Mouse (Mus musculus): ENCODE measurements at regions not wholly inside any gene's neighbourhood (a gene's known extent, or its start where the extent isn't known, plus 50 kb on each side); places are given as distances from the start of the nearest gene placed in this dataset.

DNA sequence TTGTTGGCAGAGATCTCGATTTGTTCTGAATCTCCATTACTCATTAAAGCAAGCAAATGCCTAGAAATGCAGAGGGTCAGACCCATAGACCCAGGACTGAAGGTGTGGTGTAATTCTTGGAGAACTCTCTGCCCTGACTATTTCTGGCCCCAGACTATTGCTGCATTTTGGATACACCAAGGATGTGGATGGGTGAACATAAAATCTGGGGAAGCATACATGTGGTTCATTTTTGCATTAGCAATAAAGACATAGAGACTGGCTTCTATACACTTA lies 303.0 kb downstream of the Meis1 start:
- CTCF ChIA-PET: no interaction called here

DNA sequence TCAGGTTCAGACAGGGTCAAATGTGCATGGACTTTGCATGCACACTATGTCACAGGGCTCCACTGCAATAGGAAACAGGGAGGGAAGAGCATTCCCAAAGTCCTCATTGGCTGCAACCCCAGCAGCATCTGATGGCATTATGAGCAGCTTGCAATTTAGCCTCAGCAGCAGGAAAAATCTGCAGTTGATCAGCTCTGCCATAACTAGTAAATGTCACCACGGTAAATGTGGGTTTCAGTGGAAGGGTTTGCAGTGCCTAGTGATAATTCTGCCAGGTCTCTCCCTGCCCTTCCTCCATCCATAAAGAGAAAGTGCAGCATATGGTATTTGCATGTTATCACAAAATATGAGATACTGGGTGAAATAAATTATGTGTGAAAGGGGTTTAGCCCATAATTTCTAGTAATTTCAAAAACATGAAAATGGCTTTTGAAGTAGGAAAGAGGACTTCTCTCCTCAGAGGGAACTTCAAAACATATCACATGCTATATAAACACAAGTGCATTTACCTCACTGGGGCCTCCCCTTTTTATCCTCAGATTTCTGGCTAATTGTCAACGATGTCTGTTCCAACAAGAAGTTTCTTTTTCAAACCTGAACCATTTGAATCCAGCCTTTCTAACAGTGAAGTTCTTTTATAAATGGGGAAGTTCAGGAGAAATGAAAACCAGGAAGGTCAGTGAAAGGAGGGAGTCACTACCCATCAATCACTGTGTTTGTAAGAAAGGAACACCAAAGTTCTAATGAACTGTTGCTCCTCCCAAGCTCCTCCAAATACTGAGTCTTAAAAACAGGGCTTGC lies 303.5 kb downstream of the Meis1 start:
- CTCF ChIA-PET: no interaction called here

DNA sequence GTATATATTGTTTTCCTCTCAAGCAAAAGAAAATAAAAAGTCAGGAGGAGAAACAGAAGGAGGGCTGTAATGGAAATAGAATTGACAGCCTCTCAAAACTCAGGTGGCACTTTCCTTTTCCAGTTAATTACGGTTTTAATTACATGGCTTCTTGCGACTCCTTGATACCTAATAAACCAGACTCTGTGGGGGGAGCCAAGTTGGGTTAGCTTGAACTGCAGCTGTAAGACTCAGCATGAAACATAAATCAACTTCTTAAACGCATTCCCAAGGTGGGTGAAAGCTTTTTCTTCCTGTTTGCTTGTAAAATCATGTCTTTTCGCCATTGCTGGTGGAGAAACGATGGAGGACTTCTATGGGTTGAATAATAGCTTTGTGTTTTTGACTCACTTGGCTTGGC lies 304.4 kb downstream of the Meis1 start:
- CTCF ChIA-PET: no interaction called here

DNA sequence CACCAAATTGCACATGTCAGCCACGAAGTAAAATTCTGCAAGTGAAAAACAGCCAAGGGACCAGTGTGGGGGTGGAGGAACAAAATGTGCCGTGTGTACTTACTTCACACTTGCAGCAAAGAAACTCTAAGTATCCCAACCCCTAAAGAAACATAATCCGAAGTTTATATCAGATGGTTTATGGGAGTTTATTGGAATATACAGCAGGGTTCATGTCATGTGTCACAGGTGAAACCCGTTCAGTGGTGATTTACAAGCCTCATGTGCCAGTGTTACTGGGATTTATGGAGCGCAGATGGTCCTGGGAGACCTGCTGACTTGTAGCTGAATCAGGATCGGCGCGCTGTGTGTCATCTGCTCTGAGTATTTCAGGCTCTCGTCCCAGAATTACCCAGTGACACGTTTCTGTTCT lies 306.1 kb downstream of the Meis1 start:
- CTCF ChIA-PET: interaction anchor here (0.6 kb wide), 1 partner anchor 80 kb away, joined by 5 read pairs; no protein-coding TSS in a partner anchor

DNA sequence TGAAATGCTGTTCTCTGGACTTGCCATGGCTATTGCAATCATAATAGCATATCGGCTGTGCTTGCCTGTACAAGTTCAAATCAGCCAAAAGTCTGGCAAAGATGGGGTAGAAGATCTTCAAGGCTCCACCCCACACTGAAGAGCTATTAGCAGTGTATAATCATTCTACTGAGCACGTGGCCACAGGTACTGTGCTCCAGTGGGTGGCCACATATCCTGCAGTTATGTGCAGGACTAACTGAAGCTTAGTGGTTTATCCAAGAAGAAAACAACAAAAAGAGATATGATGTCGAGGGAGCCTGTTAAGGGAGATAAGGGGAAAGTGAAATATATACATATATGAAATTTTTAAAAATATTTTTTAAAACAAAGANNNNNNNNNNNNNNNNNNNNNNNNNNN lies 309.2 kb downstream of the Meis1 start:
- CTCF ChIA-PET: no interaction called here

DNA sequence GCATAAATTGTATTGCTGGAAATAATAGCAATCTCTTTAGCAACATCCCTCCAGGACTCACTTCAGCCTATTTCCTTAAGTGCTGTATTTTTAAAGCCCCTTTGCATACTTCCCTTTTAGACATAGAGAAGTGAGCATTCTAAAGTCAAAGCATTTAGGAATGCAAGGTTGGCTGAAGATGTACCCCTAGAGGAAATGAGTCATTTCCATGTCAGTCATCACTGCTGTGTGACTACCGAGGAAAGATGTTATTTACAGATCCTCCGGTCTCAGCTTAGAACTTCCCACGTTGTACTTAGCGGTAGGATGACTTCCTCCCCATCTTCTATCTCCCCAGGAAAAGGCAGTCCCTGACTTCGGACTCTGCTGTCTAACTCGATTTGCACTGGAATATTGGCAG lies 337.2 kb downstream of the Meis1 start:
- CTCF ChIA-PET: no interaction called here

DNA sequence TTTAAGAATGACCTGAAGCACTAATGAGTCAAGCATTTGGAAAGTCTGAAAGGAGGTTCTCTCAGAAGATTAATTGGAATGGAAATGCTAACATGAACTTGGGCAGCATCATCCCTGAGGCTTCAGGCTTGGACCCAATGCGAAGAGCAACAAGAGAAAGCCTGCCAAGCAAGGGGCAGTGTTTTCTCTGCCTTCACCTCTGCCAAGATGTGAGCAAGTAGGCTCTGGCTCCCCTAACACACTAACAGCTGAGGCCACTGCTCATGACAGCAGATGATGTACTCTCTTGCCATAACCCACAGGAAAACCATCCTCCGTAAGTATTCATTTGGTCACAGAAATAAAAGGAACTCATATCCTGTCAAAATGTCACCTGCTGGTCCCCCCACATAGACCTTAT lies 341.9 kb downstream of the Meis1 start:
- CTCF ChIA-PET: no interaction called here

DNA sequence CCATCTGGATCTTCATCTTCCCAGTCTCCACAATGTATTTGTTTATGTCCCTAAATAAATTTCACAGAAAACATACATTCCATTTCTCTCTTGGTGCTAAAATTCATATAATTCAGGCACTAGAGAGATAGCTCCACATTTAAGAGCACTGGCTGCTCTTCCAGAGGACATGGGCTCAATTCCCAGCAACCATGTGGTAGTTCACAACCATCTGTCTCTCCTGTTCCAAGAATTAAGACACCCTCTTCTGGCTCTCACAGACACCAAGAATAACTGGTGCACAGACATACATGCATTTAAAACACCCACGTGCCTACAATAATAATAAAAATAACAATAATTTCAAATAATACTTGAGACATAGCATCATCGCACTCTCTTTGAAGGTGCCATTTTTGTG lies 347.8 kb downstream of the Meis1 start:
- CTCF ChIA-PET: no interaction called here

DNA sequence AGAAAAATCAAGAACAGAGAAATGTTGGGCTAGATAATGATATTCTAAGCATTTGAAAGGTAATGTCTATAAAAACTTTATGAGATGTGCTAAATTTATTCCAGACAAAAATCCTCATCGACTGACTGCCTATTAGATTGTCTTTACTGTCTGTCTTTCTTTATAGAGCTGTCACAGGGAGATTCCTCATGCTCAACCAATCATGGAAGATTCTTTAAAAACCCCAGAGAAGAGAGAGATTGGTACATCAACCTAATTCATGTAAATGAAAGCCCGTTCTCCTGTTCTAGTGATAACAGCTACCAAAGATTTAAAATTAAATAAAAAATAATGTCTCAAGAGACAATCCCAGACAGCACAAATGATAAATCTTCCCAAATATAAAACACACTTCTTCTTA lies 349.5 kb downstream of the Meis1 start:
- CTCF ChIA-PET: no interaction called here

DNA sequence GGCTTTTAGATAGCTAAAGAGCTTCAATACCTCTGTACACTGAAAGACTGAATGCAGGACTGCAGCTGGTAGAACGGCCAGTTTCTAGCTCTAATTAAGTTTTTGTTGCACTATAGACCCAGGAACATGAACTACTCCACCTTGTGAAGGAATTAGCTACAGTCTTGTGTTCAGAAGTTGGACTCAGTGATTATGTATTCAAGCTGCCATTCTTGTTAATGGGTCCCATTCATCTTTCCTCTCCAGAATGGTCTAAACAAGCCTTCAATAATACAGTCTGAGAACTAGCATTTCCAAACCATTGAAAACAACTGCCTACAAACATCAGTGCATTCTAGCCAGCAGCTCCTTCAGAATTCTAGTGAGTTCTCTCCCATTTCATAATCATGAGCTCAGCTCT lies 362.4 kb downstream of the Meis1 start:
- CTCF ChIA-PET: no interaction called here

DNA sequence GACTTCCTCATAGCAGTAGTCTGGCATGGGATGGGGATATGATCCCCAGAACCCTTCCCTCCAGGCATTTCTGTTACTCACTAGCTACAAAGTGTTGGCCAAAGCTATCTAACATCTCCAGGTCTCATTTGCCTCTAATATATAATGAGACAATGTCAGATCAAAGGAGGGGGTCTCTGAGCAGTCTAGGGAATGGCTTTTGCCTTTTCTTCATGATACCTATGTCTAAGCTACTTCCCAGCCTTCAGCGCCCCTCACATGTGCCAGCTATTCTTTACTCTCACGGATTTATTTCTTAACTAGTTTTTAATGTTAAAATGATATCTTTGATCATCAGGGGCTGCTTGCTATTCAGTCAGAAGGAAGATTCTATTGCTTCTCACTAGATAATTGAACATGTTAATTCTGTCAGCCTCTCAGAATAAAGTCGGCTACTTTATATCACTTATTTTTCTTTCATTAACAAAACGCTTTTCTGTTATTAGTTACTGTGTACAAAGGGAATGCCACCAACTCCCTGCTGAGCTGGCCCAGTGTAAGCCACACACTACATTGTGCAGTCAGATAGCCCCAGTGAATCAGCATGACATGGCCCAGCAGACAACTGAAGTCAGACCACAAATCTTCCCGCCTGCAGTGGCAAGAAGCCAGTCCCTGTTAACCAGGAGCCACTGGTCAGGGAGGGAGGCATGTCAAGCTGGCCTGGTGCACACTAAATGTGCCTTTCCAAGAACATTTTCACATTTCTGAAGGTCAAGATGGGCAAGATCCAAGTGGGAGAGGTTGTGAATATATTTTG lies 386.6 kb downstream of the Meis1 start:
- CTCF ChIA-PET: interaction anchor here (0.6 kb wide), 1 partner anchor 81 kb away, joined by 5 read pairs; no protein-coding TSS in a partner anchor

DNA sequence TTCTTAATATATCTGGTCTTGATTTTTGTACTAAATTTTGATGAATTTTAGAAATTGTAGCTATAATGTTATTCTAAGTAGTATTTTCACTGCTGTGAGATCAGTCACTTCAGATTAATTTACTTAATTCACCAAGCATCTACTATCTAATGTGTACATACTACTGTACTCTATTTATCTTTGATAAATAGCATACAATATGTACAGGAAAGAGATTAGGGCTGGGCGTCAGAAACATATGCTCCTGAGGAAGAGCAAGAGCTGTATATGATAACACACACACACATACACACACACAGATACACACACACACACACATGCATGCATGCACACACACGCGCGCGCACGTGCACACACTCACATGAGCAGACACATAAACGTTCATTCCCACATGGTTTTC lies 387.2 kb downstream of the Meis1 start:
- CTCF ChIA-PET: no interaction called here

DNA sequence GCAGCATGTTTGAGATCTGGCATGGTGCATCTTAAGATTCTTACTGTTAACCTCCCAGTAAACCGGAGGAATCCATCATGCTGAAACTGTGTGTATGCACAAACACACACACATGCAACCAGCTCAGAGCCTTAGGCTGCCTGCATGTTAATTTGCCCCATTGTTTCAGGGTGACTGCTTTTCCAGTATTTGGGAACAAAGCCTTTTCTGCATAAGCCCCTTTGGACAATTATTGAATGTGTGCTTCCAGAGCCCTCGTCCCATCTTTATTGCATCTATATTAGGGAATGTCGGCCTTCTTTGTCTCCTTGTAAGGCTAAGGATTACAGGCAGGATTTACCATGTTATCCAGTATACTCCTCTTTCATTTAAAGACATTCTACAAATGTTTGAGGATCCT lies 397.0 kb downstream of the Meis1 start:
- CTCF ChIA-PET: no interaction called here

DNA sequence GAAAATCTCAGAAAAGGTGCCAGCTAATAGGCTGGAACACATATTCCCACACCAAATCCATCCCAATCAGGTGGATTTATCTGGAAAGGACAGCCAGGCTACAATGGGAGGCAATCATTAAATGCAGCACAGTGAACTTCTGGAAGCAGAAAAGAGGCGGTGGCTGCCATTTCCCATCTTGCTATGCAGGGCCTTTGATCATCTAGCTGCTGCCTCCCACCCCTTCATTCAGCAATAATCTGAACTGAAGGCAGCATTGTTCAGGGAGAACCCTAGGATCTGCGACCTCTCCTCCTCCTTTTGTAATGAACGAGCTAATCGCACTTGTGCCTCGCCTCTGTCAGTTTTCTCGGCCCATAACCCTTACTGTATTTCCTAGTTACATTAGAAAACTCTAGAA lies 413.9 kb downstream of the Meis1 start:
- CTCF ChIA-PET: no interaction called here

DNA sequence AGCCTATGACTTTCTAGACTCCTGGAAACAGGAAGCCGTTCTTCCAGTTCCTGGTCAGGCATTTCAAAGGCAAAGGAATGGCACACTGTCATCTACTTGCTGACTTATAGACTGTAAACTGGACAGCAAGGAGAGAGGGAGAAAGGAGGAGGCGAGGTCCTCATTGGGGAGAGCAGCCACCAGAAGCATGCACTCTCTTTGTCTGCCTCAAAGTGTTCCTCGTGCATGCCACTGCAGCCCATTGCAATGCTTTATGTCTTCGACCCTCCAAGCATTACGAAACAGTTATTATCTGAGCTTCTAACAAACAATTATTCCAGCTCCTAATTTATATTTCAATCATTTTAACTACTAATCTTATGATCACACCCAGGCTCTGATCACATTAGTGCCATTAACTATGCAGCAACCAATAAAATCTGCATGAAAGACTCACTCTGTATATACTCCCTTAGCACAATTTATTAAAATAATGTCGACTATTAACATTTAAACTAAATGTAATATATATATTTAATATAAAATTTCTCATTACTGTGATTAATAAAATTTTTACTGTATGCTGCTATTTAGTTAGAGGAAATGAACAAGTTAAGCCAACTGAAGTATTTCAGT lies 417.1 kb downstream of the Meis1 start:
- CTCF ChIA-PET: no interaction called here

DNA sequence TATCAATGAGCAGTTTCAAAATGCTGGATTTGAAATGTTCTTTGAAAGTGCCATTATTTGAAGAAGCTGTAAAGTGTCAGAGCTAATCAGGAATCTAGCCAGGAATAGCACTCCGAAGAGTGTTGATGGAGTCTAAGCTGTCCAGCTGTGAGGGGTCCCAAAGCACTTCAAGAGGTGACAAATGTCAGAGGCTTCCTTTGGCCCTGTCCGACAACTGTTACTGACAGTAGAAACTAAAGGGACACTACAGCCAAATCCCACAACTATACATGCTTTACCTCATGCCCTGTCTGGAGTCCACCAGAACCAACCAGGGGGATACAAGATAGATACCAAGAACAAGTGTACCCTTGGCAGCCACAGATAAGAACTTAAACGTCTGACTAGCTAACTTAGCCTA lies 420.4 kb downstream of the Meis1 start:
- CTCF ChIA-PET: no interaction called here

DNA sequence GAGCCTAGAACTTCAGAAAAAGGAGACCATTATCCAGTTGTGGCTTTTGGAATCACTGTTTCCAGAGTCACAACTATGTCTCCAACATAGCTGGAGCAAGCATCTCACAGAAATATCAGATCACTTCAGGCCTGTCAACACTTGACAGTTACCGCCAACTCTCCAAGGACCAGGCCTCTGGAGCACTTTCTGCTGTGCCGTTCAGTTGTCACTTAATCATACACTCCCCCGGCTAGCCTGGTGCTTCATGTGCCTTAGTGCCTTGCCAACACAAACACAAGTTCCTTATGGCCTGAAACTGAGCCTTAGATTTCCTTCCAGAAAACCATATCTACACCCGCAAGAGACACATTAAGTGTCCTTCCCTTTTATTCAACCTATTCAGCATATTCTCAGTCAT lies 421.8 kb downstream of the Meis1 start:
- CTCF ChIA-PET: no interaction called here

DNA sequence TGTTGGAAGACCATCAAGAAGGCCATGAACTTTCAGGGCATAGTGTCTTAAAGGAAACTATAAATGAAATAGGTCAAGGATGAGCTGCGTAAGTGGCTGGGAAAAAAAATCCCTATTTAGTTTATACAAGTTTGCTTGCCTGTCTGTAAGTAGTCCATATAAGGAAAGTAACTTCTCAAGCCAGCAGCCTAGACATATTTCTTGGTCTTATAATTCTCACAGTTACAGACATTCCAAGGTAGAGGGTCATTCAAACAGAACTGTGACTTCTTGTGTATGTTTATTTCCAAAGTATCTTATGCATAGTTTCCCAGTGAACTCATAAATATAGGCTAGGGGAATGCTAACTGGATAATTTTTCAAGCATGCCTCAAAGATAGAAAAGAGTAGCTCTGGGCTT lies 428.3 kb downstream of the Meis1 start:
- CTCF ChIA-PET: no interaction called here

DNA sequence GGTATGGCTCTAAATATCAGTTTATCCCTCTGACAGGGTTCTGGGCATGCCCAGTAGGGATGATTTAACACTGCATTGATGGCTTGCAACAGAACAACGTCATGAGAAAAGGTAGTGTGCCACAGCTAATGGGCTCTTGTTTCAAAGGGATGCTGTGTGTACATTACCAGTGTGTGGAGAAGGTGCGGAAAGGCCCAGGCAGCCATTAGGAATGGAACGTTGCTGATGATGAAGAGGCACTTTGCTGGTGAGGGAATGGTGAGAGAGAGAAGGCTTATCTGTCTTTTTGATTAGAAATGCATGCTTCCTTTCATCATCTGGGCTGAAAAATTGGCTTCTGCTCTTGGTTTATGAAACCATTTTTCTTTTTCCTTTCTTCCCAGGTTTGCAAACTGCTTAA lies 432.3 kb downstream of the Meis1 start:
- CTCF ChIA-PET: no interaction called here

DNA sequence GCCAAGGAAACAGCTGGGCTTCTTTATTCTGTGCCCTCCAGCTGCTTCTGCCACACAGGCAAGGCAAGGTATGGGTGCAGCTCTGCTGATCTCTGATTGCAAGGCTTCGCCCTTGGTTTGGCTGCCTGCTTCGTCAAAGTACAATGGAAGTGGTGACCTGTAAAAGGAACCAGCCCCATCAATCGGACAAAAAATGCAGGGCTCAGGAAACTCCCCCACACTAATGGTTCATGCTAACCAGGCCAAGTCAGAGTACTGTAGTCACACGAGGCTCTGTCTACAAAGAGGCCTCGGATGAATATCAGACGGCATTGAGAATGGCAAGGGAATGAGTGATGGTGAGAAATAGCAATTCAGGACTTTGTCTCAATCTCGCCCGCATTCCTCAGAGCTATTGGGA lies 433.8 kb downstream of the Meis1 start:
- CTCF ChIA-PET: no interaction called here

DNA sequence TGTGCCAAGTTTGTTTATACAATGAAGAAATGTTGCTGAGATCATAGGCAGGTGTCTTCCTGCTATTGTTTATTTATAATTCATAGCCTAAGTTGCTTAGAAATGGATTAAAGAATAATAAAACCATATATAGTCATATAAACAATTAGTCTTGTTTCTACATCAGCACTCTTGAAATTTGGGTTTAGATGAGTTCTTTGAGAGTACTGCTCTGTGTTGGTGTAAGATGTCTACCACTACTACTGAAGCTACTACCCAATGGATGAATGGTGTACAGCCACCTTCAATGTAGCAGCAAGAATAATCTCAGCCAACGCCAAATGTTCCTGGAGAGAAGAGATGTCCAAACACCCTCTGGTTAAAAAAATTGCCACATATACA lies 436.0 kb downstream of the Meis1 start:
- CTCF ChIA-PET: no interaction called here

DNA sequence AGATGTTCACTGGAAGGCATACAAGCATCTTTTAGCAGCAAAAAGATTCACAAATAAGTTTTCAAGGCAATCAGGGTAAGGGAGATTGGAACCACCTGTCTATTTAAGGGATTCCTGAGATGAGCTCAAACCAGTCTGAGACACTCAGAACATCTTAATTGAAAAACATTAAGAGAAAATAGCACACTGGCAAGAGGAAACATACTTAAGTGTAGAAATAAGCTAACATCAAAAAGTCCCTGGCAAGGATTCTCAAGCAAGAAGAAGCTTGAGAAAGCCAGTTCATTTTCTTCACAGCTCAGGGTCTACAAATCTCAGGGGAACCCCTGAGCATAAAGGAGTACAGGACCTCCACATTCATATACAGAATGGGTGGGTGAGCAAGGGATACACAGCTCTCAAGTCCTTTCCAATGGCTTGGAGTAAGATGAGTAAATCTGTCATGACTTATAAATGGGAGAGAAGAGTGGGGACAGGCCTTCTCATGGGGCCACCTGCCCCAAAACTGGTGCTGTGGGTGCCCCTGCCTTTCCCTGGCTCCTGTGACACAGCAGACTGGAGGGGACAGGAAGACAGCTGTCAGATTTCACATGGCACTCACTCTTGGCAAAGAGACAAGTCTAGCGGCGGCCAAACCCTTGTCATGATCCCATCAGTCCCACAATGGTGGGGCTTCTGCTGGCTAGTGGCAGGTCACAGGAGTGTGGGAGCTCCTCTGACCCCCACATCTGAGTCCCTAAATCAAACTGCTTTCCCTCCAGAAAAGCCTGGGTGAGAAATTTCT lies 436.6 kb downstream of the Meis1 start:
- CTCF ChIA-PET: no interaction called here

Measured in spleen, embryonic (tissue).